Mouse (Mus musculus): ENCODE measurements at regions not wholly inside any gene's neighbourhood (a gene's known extent, or its start where the extent isn't known, plus 50 kb on each side); places are given as distances from the start of the nearest gene placed in this dataset.

GRCm38 (mm10) chr14:79878285-79879019 is 105.4 kb upstream of the Olfm4 start:
- DNase-seq (ENCODE audit: low spot score) (peak; percentile 41), ATAC-seq (ENCODE audit: low FRiP score) (no peak)
- Histone ChIP-seq H3K36me3 (ENCODE audit: control insufficient read depth, insufficient read depth, low read length) (no peaks in the 10 kb centered on the region), H3K9ac (ENCODE audit: low read depth, low read length) (no peak overlapping the region), H3K27me3 (ENCODE audit: control insufficient read depth, insufficient read depth, low read length) (peaks cover 18% of the 10 kb centered on the region), H3K4me3 (ENCODE audit: low read depth, low read length) (no peak overlapping the region), H3K4me2 (replicated peaks; ENCODE audit: low read depth, low read length) (no peak overlapping the region), H3K9me3 (ENCODE audit: control insufficient read depth, low read length) (no peaks in the 10 kb centered on the region), H3K4me1 (replicated peaks; ENCODE audit: control insufficient read depth, insufficient read depth, low read length) (peaks cover 7% of the 10 kb centered on the region; the same call in 1 of the 2 replicates), H3K27ac (ENCODE audit: low read depth, low read length) (no peak overlapping the region)
- WGBS = 57% methylated on average over 17 of the region's 17 CpGs

- WGBS = 41% methylated on average over 13 of the region's 13 CpGs
- H3K4me2 ChIP-seq (replicated peaks; ENCODE audit: low read depth, low read length) = no peak overlapping the region
- DNase-seq (ENCODE audit: low spot score) (peak; percentile 35), ATAC-seq (ENCODE audit: low FRiP score) (peak; percentile 64)
- no peaks in the 10 kb centered on the region for H3K9me3 ChIP-seq (ENCODE audit: control insufficient read depth, low read length)
- peaks cover 10% of the 10 kb centered on the region for H3K27me3 ChIP-seq (ENCODE audit: control insufficient read depth, insufficient read depth, low read length)
- H3K4me1 ChIP-seq (replicated peaks; ENCODE audit: control insufficient read depth, insufficient read depth, low read length) = peaks cover 4% of the 10 kb centered on the region; the same call in 1 of the 2 replicates
- no peak overlapping the region for H3K9ac ChIP-seq (ENCODE audit: low read depth, low read length)
- peak overlapping the region; percentile 61 for H3K27ac ChIP-seq (ENCODE audit: low read depth, low read length)
- no peak overlapping the region for H3K4me3 ChIP-seq (ENCODE audit: low read depth, low read length)
- H3K36me3 ChIP-seq (ENCODE audit: control insufficient read depth, insufficient read depth, low read length) = no peaks in the 10 kb centered on the region
Observed at GRCm38 (mm10) chr14:79873062-79873461, 102.0 kb upstream of the Pcdh8 start.

GRCm38 (mm10) chr14:79872430-79872829 is 101.3 kb upstream of the Pcdh8 start:
- ATAC-seq (ENCODE audit: low FRiP score) (no peak), DNase-seq (ENCODE audit: low spot score) (peak; percentile 32)
- peaks cover 4% of the 10 kb centered on the region; the same call in 1 of the 2 replicates for H3K4me1 ChIP-seq (replicated peaks; ENCODE audit: control insufficient read depth, insufficient read depth, low read length)
- H3K4me3 ChIP-seq (ENCODE audit: low read depth, low read length) = no peak overlapping the region
- H3K9ac ChIP-seq (ENCODE audit: low read depth, low read length) = no peak overlapping the region
- no peaks in the 10 kb centered on the region for H3K9me3 ChIP-seq (ENCODE audit: control insufficient read depth, low read length)
- H3K36me3 ChIP-seq (ENCODE audit: control insufficient read depth, insufficient read depth, low read length) = no peaks in the 10 kb centered on the region
- H3K27me3 ChIP-seq (ENCODE audit: control insufficient read depth, insufficient read depth, low read length) = peaks cover 7% of the 10 kb centered on the region
- H3K27ac ChIP-seq (ENCODE audit: low read depth, low read length) = no peak overlapping the region
- H3K4me2 ChIP-seq (replicated peaks; ENCODE audit: low read depth, low read length) = no peak overlapping the region
- 18% methylated on average over 1 of the region's 1 CpGs for whole genome bisulfite sequencing

GRCm38 (mm10) chr14:79869325-79869724 is 98.2 kb upstream of the Pcdh8 start:
- no peak for DNase-seq (ENCODE audit: low spot score)
- 73% methylated on average over 1 of the region's 1 CpGs for WGBS
- H3K27me3 ChIP-seq (ENCODE audit: control insufficient read depth, insufficient read depth, low read length) = no peaks in the 10 kb centered on the region; the same call in 1 of the 2 replicates

GRCm38 (mm10) chr14:79856245-79856644 is 85.1 kb upstream of the Pcdh8 start:
- H3K4me1 ChIP-seq (replicated peaks; ENCODE audit: control insufficient read depth, insufficient read depth, low read length) = no peaks in the 10 kb centered on the region
- H3K4me3 ChIP-seq (ENCODE audit: low read depth, low read length) = no peak overlapping the region
- no peak overlapping the region for H3K27ac ChIP-seq (ENCODE audit: low read depth, low read length)
- WGBS = 92% methylated on average over 7 of the region's 7 CpGs
- H3K9ac ChIP-seq (ENCODE audit: low read depth, low read length) = no peak overlapping the region
- H3K4me2 ChIP-seq (replicated peaks; ENCODE audit: low read depth, low read length) = no peak overlapping the region
- H3K36me3 ChIP-seq (ENCODE audit: control insufficient read depth, insufficient read depth, low read length) = no peaks in the 10 kb centered on the region
- no peaks in the 10 kb centered on the region for H3K9me3 ChIP-seq (ENCODE audit: control insufficient read depth, low read length)
- ATAC-seq (ENCODE audit: low FRiP score) = no peak
- no peaks in the 10 kb centered on the region for H3K27me3 ChIP-seq (ENCODE audit: control insufficient read depth, insufficient read depth, low read length)
- DNase-seq (ENCODE audit: low spot score) = no peak

More at GRCm38 (mm10) chr14:79869325-79869724, 98.2 kb upstream of the Pcdh8 start:
- Histone ChIP-seq H3K27ac (ENCODE audit: low read depth, low read length) (no peak overlapping the region), H3K4me2 (replicated peaks; ENCODE audit: low read depth, low read length) (no peak overlapping the region), H3K4me1 (replicated peaks; ENCODE audit: control insufficient read depth, insufficient read depth, low read length) (peaks cover 4% of the 10 kb centered on the region; the same call in 1 of the 2 replicates), H3K36me3 (ENCODE audit: control insufficient read depth, insufficient read depth, low read length) (no peaks in the 10 kb centered on the region), H3K9ac (ENCODE audit: low read depth, low read length) (no peak overlapping the region), H3K9me3 (ENCODE audit: control insufficient read depth, low read length) (no peaks in the 10 kb centered on the region), H3K4me3 (ENCODE audit: low read depth, low read length) (no peak overlapping the region)
- ATAC-seq (ENCODE audit: low FRiP score) = no peak

GRCm38 (mm10) chr14:79854216-79854615 is 83.1 kb upstream of the Pcdh8 start:
- no peak for DNase-seq (ENCODE audit: low spot score)
- WGBS = 89% methylated on average over 5 of the region's 5 CpGs

GRCm38 (mm10) chr14:79852683-79853082 is 81.6 kb upstream of the Pcdh8 start:
- Histone ChIP-seq H3K9ac (ENCODE audit: low read depth, low read length) (no peak overlapping the region), H3K4me1 (replicated peaks; ENCODE audit: control insufficient read depth, insufficient read depth, low read length) (no peaks in the 10 kb centered on the region), H3K4me3 (ENCODE audit: low read depth, low read length) (no peak overlapping the region), H3K27me3 (ENCODE audit: control insufficient read depth, insufficient read depth, low read length) (no peaks in the 10 kb centered on the region), H3K27ac (ENCODE audit: low read depth, low read length) (no peak overlapping the region), H3K36me3 (ENCODE audit: control insufficient read depth, insufficient read depth, low read length) (no peaks in the 10 kb centered on the region), H3K4me2 (replicated peaks; ENCODE audit: low read depth, low read length) (no peak overlapping the region), H3K9me3 (ENCODE audit: control insufficient read depth, low read length) (no peaks in the 10 kb centered on the region)
- ATAC-seq (ENCODE audit: low FRiP score) (no peak), DNase-seq (ENCODE audit: low spot score) (no peak)
- 70% methylated on average over 10 of the region's 10 CpGs for WGBS

More at GRCm38 (mm10) chr14:79854216-79854615, 83.1 kb upstream of the Pcdh8 start:
- H3K36me3 ChIP-seq (ENCODE audit: control insufficient read depth, insufficient read depth, low read length) = no peaks in the 10 kb centered on the region
- H3K4me3 ChIP-seq (ENCODE audit: low read depth, low read length) = no peak overlapping the region
- no peaks in the 10 kb centered on the region for H3K27me3 ChIP-seq (ENCODE audit: control insufficient read depth, insufficient read depth, low read length)
- no peak overlapping the region for H3K4me2 ChIP-seq (replicated peaks; ENCODE audit: low read depth, low read length)
- no peaks in the 10 kb centered on the region for H3K9me3 ChIP-seq (ENCODE audit: control insufficient read depth, low read length)
- ATAC-seq (ENCODE audit: low FRiP score) = no peak
- no peak overlapping the region for H3K9ac ChIP-seq (ENCODE audit: low read depth, low read length)
- no peak overlapping the region for H3K27ac ChIP-seq (ENCODE audit: low read depth, low read length)
- H3K4me1 ChIP-seq (replicated peaks; ENCODE audit: control insufficient read depth, insufficient read depth, low read length) = no peaks in the 10 kb centered on the region

GRCm38 (mm10) chr14:79851795-79852194 is 80.7 kb upstream of the Pcdh8 start:
- Histone ChIP-seq H3K4me2 (replicated peaks; ENCODE audit: low read depth, low read length) (no peak overlapping the region), H3K36me3 (ENCODE audit: control insufficient read depth, insufficient read depth, low read length) (no peaks in the 10 kb centered on the region), H3K9me3 (ENCODE audit: control insufficient read depth, low read length) (no peaks in the 10 kb centered on the region), H3K4me3 (ENCODE audit: low read depth, low read length) (no peak overlapping the region), H3K27ac (ENCODE audit: low read depth, low read length) (no peak overlapping the region), H3K4me1 (replicated peaks; ENCODE audit: control insufficient read depth, insufficient read depth, low read length) (no peaks in the 10 kb centered on the region), H3K9ac (ENCODE audit: low read depth, low read length) (no peak overlapping the region), H3K27me3 (ENCODE audit: control insufficient read depth, insufficient read depth, low read length) (no peaks in the 10 kb centered on the region)
- 70% methylated on average over 7 of the region's 7 CpGs for WGBS
- no peak for DNase-seq (ENCODE audit: low spot score)
- ATAC-seq (ENCODE audit: low FRiP score) = no peak

GRCm38 (mm10) chr14:79851231-79851630 is 80.1 kb upstream of the Pcdh8 start:
- Histone ChIP-seq H3K9me3 (ENCODE audit: control insufficient read depth, low read length) (no peaks in the 10 kb centered on the region), H3K4me1 (replicated peaks; ENCODE audit: control insufficient read depth, insufficient read depth, low read length) (no peaks in the 10 kb centered on the region), H3K4me2 (replicated peaks; ENCODE audit: low read depth, low read length) (no peak overlapping the region), H3K36me3 (ENCODE audit: control insufficient read depth, insufficient read depth, low read length) (no peaks in the 10 kb centered on the region), H3K27ac (ENCODE audit: low read depth, low read length) (no peak overlapping the region), H3K27me3 (ENCODE audit: control insufficient read depth, insufficient read depth, low read length) (no peaks in the 10 kb centered on the region), H3K9ac (ENCODE audit: low read depth, low read length) (no peak overlapping the region), H3K4me3 (ENCODE audit: low read depth, low read length) (no peak overlapping the region)
- 80% methylated on average over 10 of the region's 10 CpGs for WGBS
- no peak for ATAC-seq (ENCODE audit: low FRiP score)
- no peak for DNase-seq (ENCODE audit: low spot score)
